Mouse (Mus musculus) B cell, adult 2 months (primary cell): ENCODE results near the gene Blvra.
A peak's percentile ranks its signal among the peaks of the same experiment; 100 is the strongest.

Source experiments
- DNase-seq, 2 experiments: peaks; one replicate each; pipeline ENCODE4 v3.0.0; 2022

Blvra gene

GRCm38 (mm10) chr2:127137838-127138420 lies 67.5 kb downstream of the Blvra start:
- no peak for DNase-seq

GRCm38 (mm10) chr2:127138449-127138848 lies 68.0 kb downstream of the Blvra start:
- DNase-seq: no peak

DNA sequence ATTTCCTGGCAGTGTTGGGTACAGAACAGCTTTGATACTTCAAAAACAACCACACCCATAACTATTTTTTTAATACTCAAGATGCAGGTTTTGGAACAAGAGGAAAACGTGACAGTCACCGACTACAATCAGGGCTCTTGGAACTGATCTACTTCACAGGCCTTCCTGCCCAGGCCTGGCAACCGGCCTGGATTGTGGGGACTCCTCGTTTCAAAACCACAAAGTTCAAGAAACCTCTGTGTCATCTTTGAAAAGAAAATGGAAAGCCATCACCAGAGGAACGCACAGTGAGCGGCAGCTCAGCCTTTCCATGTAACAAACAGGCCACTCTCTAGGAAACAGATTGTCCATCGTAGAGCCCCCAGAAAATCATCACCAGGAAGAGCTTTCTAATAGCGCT lies 68.6 kb downstream of the Blvra start:
- DNase-seq: no peak

DNA sequence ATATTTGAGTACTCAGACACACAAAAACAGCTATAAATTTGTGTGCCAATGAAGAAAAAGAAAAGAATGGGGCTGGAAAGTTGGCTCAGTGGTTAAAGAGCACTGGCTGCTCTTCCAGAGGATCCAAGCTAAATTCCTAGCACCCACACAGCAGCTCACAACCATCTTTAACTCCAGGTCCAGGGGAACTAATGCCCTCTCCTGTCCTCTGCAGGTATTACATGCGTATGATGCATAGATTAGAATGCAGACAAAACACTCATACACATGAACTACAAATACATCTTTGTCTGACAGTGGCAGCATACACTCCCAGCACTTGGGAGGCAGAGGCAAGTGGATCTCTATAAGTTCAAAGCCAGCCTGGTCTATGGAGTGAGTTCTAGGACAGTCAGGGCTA lies 69.1 kb downstream of the Blvra start:
- no peak for DNase-seq

- DNase-seq: no peak
These were observed 69.5 kb downstream of the Blvra start for GRCm38 (mm10) chr2:127140011-127140410.

- no peak for DNase-seq
These were observed 71.6 kb downstream of the Blvra start for GRCm38 (mm10) chr2:127142031-127142430.

DNA sequence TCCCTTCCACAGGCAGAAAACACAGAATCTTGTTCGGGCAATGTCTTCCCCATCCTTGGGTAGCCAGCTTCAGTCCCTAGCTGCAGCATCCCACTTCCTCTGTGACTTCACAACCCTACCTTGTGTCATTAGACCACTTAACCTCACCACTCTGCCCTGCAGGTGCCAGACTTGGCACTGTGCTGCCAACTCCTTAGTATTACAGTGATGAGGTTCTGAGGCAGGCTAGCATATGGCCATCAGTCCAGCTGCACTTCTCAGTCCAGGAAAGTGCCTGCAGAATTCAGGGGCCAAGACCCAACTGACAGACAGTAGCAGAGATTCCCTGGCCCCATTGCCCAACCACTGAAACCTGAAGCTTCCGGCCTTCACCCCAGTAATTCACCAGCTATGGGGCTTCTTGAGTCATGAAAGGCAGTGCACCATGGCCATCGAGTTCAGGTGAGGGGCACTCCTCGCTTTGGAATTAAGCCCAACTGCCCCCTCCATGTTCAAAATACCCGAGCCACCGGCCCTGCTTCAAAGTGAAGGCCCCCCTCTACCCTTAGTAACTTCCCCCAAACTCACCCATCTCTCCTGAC lies 72.2 kb downstream of the Blvra start:
- no peak for DNase-seq

DNA sequence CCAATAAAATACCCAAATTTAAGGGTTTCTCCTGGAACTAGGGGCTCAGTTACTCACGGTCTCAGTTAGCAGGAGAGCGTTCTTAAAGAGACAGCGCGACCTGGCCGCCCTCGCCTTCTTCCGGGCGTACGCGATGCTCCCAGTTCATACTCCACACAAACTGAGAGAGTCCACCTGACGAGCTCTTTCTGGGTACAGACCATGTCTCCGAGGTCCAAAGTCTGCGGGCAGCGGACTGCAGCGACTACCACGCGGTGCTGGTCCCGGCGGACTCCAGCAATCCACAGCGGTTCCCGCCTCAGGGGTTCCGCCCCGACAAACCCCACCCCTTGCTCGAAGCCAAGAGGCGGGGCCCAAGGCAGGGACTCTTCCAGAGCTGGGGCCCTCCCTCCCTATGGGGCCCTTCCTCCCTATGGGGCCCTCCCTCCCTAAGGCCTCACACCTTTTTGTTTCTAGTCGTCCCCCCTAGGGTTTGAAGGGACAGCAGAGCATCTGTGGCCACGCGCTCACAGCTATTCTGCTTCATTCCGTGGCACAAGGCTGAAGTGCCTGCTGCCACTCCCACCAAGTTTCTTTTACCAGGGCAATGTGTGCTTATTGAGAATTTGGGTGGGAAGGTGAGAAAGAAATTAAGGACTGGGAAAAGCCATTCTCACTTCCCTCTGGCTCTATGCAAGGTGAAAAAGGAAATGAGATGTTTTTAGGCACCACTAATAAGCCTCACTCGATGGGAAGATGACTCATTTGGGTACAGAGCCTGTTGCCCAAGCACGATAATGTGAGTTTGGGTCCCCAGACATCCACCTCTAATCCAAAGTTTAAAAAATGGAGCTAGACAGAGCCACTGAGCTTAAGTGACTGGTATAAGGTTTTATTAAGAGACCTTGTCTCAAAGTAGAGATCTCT lies 72.9 kb downstream of the Blvra start, which contains the start of gene Itpripl1:
Gene Itpripl1, minus strand, starts transcription at position 285 of the 906 bp plus-strand sequence.
- DNase-seq: peak; percentile 69 to 72

DNA sequence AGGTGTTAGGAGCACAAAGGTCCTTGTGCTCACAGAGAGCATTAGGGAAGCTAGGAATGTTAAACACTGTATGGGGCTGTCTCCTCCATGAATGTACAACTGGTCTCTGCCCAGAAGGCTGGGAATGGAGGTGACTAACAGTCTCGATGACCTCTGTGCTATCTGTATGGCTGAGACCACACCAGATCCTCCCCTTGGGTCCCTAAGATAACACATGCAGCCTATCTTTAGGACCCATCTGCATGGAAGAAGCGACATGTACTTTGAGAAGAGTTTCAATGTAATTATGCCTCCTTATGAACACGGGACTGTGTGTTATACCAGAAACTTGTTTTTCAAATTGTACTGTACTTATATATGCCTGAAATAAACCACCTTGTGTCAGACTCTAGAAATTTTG lies 75.2 kb downstream of the Blvra start:
- no peak for DNase-seq
